Mouse (Mus musculus): Measurements from ENCODE around the gene Nckap5.

DNA sequence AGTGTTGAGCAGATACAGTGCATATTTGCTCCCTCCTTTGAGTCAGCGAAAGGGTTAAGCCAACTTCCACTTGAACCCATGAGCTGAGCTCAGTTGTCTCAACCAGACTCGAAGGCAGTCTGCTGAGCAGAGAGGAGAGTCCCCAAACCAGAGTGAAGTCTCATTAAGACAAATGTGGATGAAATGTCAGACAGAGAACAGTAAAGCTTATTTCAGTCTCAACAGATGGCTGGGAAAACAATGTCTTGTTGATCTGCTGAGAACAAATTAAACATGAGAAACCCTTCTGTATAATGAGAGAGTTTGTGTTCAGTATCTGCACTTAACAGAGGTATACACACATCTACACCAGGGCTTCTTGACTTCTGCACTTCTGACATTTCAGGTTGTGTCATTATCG, 694.9 kb downstream of the Nckap5 start:
- TF ChIP-seq GATA1 (IDR thresholded peaks at IDR 0.05; ENCODE audit: borderline replicate concordance, low read length) (no peak), FLI1 (IDR thresholded peaks at IDR 0.05; ENCODE audit: low read length) (no peak)

Measured in megakaryocyte, embryonic 14.5 days (primary cell).